Mouse (Mus musculus) testis, adult 2 months (tissue): ENCODE results near the gene Dedd2.

Source experiments
- CTCF ChIP-seq: fragments of 200-500 bp; IDR thresholded peaks from 2 replicates; pipeline ENCODE4 v1.5.1; 2012; ENCODE audit warnings: low read depth, mild to moderate bottlenecking, inconsistent platforms, low read length, moderate library complexity; ENCODE audit not compliant: control insufficient read depth, insufficient read depth, insufficient replicate concordance
- POLR2A ChIP-seq: fragments of 200-500 bp; IDR thresholded peaks from 2 replicates; pipeline ENCODE4 v1.6.1; 2012; ENCODE audit warnings: low read depth, mild to moderate bottlenecking, inconsistent platforms, low read length, moderate library complexity; ENCODE audit not compliant: control insufficient read depth

GRCm38 (mm10) chr7:25205355-25206093, 14.9 kb downstream of the Dedd2 start:
- TF ChIP-seq CTCF = no peak
- no peak for TF ChIP-seq POLR2A
